Mouse (Mus musculus): ENCODE data around the gene F5.
"Not testable (repeated sequence)": the region's sequence is repeated elsewhere in the genome, so short reads cannot be mapped to it uniquely, and the experiment has no call there.

The F5 gene

GRCm38 (mm10) chr1:164231937-164232570 lies 80.4 kb downstream of the F5 start:
- in situ Hi-C loops (cut with MboI, MseI) = not testable (repeated sequence)

DNA sequence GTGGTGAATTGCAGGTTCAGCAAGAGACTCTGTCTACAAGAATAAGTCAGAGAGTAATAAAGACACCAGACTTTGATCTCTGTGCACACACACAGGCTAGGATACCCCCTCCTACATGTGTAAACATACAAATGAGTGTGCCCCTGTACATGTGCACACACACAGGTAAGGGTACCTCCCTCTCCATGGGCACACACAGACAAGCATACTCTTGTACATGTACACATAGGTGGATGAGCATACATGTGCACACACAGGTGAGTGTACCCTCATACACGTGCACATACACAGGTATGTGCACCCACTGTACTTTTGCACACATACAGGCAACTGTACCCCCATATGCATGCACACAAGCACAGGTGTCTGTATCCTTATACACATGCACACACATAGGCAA lies 81.8 kb downstream of the F5 start:
- in situ Hi-C loops (cut with MboI, MseI) = no loop called here

DNA sequence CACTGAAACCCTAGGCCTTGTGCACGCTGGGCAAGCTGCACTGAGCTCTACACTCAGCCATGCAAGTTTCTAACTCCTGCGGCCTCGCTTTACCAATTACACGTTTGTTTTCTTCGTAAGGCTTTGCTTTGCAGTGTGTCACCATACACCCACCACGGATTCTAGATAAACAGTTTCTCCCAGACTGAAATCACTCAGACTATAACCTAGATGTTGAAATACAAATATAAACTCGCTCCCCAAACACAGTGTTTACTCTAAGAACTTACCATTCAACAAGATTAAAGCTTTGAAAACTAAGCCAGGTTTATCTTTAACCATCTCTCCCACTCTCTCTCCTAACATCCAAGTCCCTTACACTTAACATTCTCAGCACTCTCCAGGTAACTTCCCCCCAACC lies 83.4 kb downstream of the F5 start:
- in situ Hi-C loops (cut with MboI, MseI) = no loop called here

- in situ Hi-C loops (cut with MboI, MseI) = no loop called here
Observed at GRCm38 (mm10) chr1:164236078-164236477, 84.4 kb downstream of the F5 start.

DNA sequence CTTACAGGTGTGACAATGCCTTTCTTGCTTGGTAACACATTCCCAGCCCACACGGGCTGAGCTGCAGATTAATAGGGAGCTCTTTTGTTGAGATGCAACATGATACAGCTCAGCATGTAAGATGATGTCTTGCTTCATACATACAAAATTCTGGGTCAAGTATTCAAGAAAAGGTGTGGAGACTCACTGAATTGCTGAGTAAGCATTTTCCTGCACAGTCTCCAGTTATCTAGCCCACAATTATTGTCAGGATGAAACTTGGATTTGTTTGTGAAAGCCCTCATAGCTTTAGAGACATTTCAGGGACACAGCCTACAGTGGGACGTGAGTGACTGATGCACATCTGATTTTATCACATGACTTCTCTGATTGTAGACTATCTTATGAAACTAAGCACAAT lies 89.9 kb downstream of the F5 start:
- in situ Hi-C loops (cut with MboI, MseI) = no loop called here

DNA sequence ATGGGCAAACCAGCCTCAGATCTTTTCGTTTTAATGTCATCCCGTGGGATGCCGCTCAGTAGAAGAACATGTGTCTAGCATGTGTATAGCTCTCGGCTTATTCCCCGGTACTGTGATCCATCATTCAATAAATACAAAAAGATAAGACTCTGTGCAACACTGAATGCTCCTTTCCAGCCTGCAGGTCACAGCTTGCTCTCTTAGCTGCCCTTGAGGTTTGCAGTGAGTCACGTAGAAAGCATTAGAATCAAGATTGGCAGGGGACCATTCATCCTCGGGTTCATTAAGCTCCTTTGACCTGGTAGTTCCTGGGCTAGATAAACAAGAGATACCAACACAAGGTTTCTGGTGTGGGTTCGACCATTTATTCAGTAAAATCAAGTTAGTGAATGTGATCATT lies 91.2 kb downstream of the F5 start:
- in situ Hi-C loops (cut with MboI, MseI) = no loop called here

GRCm38 (mm10) chr1:164247442-164247841 lies 95.8 kb downstream of the F5 start:
- in situ Hi-C loops (cut with MboI, MseI) = no loop called here

- in situ Hi-C loops (cut with MboI, MseI) = no loop called here
Observed at GRCm38 (mm10) chr1:164247971-164248370, 96.3 kb downstream of the F5 start.

GRCm38 (mm10) chr1:164248465-164249331 lies 97.1 kb downstream of the F5 start, which contains the start of gene Slc19a2:
TSS of gene Slc19a2 (plus strand) at chr1:164249046.
- in situ Hi-C loops (cut with MboI, MseI) = no loop called here

- in situ Hi-C loops (cut with MboI, MseI) = no loop called here
Observed at GRCm38 (mm10) chr1:164249332-164249711, 97.7 kb downstream of the F5 start.

DNA sequence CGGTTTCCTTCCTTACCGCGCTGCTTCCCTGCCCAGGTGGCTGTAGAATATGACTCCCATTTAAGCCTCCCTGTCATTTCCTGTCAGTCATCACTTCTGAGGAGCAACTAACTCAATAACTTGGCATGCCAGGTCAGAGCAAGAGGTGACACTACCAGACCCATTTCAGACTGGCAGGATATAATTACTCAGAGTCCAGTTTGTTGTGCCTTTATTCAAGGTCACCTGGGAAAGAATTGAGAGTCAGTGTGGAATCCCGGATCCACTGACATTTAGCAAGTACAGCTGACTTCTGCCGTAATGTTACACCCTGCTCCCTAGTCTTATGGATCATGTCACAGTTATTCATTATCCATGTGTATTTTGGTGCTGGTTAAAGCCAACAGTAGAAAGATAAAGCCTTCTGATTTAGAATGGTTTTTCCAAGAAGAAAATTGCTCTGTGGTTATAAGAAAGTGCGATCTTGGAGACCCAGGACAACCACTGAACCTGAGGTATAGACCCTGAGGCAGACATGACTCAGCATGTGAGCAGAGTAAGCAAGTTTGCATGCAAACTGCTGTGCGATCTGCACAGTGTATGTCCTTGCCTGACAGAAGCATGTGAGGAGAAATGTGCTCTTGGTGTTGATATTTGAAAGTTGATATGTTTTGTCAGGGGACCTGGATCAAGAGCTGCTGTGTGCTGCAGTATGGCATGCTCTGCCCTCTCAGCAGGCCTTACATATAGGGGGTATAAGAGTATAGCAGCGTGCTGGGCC lies 98.9 kb downstream of the F5 start:
- in situ Hi-C loops (cut with MboI, MseI) = loop anchor here (5.0 kb wide), 1 partner anchor 1447 kb away; no protein-coding TSS in a partner anchor

- in situ Hi-C loops (cut with MboI, MseI) = loop anchor here (5.0 kb wide), 1 partner anchor 1446 kb away; no protein-coding TSS in a partner anchor
Observed at GRCm38 (mm10) chr1:164251438-164251837, 99.8 kb downstream of the F5 start.

DNA sequence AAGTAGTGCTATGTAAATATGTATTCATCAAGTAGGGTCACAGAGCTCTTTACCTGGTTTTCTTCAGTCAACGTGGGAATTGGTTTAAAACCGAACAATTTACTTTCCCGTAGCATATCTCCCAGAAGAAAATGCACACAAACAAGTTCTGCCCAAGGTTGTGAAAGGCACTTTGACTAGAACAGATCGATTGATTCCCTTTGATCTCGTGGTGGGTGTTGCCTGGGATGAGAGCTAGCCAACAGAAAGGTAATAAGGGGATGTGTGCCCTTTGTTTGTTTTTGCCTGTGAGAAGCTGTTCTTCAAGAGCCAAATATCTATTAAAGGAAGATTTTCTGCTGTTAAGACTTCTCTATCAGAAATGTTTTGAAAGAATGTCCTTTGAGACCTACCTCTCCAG lies 100.9 kb downstream of the F5 start:
- in situ Hi-C loops (cut with MboI, MseI) = loop anchor here (5.0 kb wide), 1 partner anchor 1445 kb away; no protein-coding TSS in a partner anchor

DNA sequence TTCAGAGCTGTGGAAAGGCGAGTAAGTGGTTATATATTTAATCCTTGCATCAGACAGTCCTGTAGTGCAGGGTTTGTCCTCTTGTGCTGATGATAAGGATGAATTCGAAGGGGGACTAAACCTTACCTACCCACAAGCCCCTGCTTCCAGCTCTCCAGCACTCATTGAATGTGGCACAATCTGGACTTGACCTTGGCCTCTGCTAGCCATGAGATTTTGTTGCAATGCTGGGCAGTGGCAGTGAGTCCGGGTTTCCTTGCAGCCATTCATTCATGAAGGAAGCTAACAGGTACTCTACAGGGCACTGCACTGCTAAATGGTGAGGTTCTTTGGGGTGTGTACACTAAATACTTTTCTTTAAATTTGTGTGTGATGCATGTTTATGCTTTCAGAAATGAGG lies 103.2 kb downstream of the F5 start:
- in situ Hi-C loops (cut with MboI, MseI) = loop anchor here (5.0 kb wide), 1 partner anchor 1442 kb away; no protein-coding TSS in a partner anchor

DNA sequence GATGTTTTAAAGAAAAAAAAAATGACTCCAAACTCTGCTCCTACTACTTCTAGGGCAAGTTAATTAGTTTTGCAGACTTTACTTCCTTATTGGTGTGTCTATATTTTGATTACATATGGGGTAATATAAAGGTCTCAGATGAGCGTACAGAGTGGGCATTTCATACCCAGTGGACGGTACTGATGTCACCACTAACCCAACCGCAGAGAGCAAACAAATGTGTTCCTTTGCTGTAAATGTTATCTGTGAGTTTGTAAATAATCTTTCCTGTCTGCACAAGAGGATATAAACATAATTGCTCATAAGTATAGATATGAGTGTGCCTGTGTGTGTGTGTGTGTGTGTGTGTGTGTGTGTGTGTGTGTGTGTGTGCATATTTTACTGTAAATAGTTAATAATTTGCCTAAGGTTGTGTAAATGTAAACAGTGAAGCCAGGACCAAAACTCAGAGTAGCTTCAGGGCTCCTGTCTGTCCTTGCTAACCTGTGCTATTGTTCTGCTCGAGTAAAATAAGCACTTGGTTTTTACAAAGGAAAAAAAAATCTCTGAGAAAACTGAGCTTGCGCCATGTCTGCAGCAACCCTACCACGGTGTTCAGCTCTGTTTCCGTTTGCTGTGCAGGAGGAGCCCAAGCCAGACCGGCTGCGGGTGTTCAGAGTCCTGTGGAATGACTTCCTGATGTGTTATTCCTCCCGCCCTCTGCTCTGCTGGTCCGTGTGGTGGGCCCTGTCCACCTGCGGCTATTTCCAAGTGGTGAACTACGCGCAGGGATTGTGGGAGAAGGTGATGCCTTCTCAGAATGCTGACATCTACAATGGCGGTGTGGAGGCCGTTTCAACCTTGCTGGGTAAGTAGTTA lies 108.8 kb downstream of the F5 start:
- in situ Hi-C loops (cut with MboI, MseI) = no loop called here

DNA sequence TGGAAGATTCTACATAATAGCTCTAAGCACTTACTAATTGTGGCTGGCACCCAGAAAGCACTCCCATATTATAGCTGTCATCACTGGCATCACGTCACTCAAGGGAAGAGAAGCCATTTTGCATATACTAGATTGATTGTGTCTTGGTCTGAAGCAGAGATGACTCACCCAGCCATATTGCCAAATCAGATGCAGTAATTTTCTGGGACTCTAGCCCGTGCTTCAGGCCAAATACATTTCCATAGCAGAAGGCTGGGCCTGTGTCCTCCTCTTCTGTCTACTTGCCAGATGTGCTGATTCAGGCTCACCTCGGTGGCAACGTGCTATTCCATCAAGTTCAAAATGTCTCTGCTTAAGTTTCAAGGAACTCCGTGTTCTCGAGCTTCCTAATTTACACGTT lies 109.9 kb downstream of the F5 start:
- in situ Hi-C loops (cut with MboI, MseI) = no loop called here
